Mouse (Mus musculus) midbrain, postnatal 0 days (tissue): ENCODE measurements at regions not wholly inside any gene's neighbourhood (a gene's known extent, or its start where the extent isn't known, plus 50 kb on each side); places are given as distances from the start of the nearest gene placed in this dataset.

Source experiments
- ATAC-seq: fragments of 200-750 bp; cut with Nextera tagmentation; 2 replicates; pipeline ENCODE4 v1.8.0; 2017; ENCODE audit warnings: moderate number of reproducible peaks, mild to moderate bottlenecking, moderate TSS enrichment, moderate library complexity; ENCODE audit not compliant: low FRiP score
- DNase-seq: peaks from one replicate; pipeline ENCODE4 v3.0.0-alpha.2; 2015; ENCODE audit warnings: low spot score
- H3K27ac ChIP-seq: fragments of 300-500 bp; sonication (generic); 2 replicates; pipeline ENCODE4 v1.5.1; 2014; ENCODE audit warnings: low read depth, mild to moderate bottlenecking, low read length, mixed read lengths
- H3K27me3 ChIP-seq: fragments of 300-500 bp; sonication (generic); 2 replicates; pipeline ENCODE4 v1.6.1; 2014; ENCODE audit warnings: low read length, control low read depth, mixed read lengths; ENCODE audit not compliant: insufficient read depth
- H3K36me3 ChIP-seq: fragments of 300-500 bp; sonication (generic); 2 replicates; pipeline ENCODE4 v1.6.1; 2014; ENCODE audit warnings: low read length, control low read depth, mixed read lengths; ENCODE audit not compliant: insufficient read depth
- H3K4me1 ChIP-seq: fragments of 300-500 bp; sonication (generic); 2 replicates; pipeline ENCODE4 v1.6.1; 2014; ENCODE audit warnings: mild to moderate bottlenecking, control low read depth, antibody characterized with exemption, low read length, mixed read lengths; ENCODE audit not compliant: insufficient read depth
- H3K4me2 ChIP-seq: fragments of 300-500 bp; sonication (generic); 2 replicates; pipeline ENCODE4 v1.6.1; 2014; ENCODE audit warnings: low read depth, mild to moderate bottlenecking, low read length, mixed read lengths; ENCODE audit not compliant: poor library complexity, severe bottlenecking
- H3K4me3 ChIP-seq: fragments of 300-500 bp; sonication (generic); 2 replicates; pipeline ENCODE4 v1.5.1; 2014; ENCODE audit warnings: low read depth, mild to moderate bottlenecking, low read length, moderate library complexity
- H3K9ac ChIP-seq: fragments of 300-500 bp; sonication (generic); replicated peaks from 2 replicates; pipeline ENCODE4 v1.6.1; 2014; ENCODE audit warnings: mild to moderate bottlenecking, low read length, moderate library complexity, mixed read lengths; ENCODE audit not compliant: poor library complexity, severe bottlenecking
- H3K9me3 ChIP-seq: fragments of 300-500 bp; sonication (generic); 2 replicates; pipeline ENCODE4 v1.6.1; 2016; ENCODE audit warnings: low read length, control low read depth
- CTCF ChIP-seq: IDR thresholded peaks from 2 replicates; pipeline ENCODE4 v1.5.1; 2016; ENCODE audit warnings: antibody characterized with exemption, mild to moderate bottlenecking

GRCm38 (mm10) chr6:20290496-20290895 lies 924.8 kb upstream of the Kcnd2 start:
- Histone ChIP-seq H3K36me3 (no peaks in the 10 kb centered on the region), H3K4me2 (no peak overlapping the region), H3K4me3 (no peak overlapping the region), H3K9me3 (peaks cover 4% of the 10 kb centered on the region; the same call in 1 of the 2 replicates), H3K27me3 (no peaks in the 10 kb centered on the region), H3K27ac (no peak overlapping the region), H3K4me1 (no peaks in the 10 kb centered on the region), H3K9ac (no peak overlapping the region)
- no peak for TF ChIP-seq CTCF
- DNase-seq (peak; percentile 6), ATAC-seq (no peak)
